Mouse (Mus musculus): Measurements from ENCODE around the gene Batf2.
"Not testable (repeated sequence)": the region's sequence is repeated elsewhere in the genome, so short reads cannot be mapped to it uniquely, and the experiment has no call there.

The Batf2 gene

GRCm38 (mm10) chr19:6140678-6141393 is at the start of gene Batf2:
Gene Batf2 (plus strand): TSS chr19:6140983.
- DNase-seq, result peak; percentile 95

GRCm38 (mm10) chr19:6094119-6094518 is 46.7 kb upstream of the Batf2 start, which contains the start of gene AC131692.1:
Gene AC131692.1 (plus strand): TSS chr19:6094419.
- no peak for DNase-seq

- no peak for DNase-seq
These were observed 42.9 kb upstream of the Batf2 start for GRCm38 (mm10) chr19:6097847-6098246.

GRCm38 (mm10) chr19:6101186-6101585 is 39.6 kb upstream of the Batf2 start:
- DNase-seq, result no peak

GRCm38 (mm10) chr19:6102169-6102853 is 38.5 kb upstream of the Batf2 start:
- DNase-seq, result no peak

- no peak for DNase-seq
These were observed 36.3 kb upstream of the Batf2 start for GRCm38 (mm10) chr19:6104476-6104875.

- DNase-seq, result no peak
These were observed 35.2 kb upstream of the Batf2 start, which contains the start of gene Naaladl1 for GRCm38 (mm10) chr19:6105586-6105985. Gene Naaladl1 (plus strand): TSS chr19:6105782.

GRCm38 (mm10) chr19:6113116-6113515 is 27.7 kb upstream of the Batf2 start:
- no peak for DNase-seq

- peak; percentile 43 to 52 for DNase-seq
These were observed 24.5 kb upstream of the Batf2 start for GRCm38 (mm10) chr19:6116113-6116850.

- no peak for DNase-seq
These were observed 23.3 kb upstream of the Batf2 start for GRCm38 (mm10) chr19:6117346-6117985.

GRCm38 (mm10) chr19:6117986-6118676 is 22.7 kb upstream of the Batf2 start, which contains the start of gene Sac3d1:
Gene Sac3d1 (minus strand): TSS chr19:6118650.
- DNase-seq, result peak; percentile 89 to 90

- peak; percentile 45 to 63 for DNase-seq
These were observed 22.1 kb upstream of the Batf2 start for GRCm38 (mm10) chr19:6118677-6119185.

GRCm38 (mm10) chr19:6121761-6122160 is 19.0 kb upstream of the Batf2 start:
- no peak for DNase-seq

GRCm38 (mm10) chr19:6123330-6123729 is 17.5 kb upstream of the Batf2 start:
- peak in 1 of 2 experiments; percentile 38 for DNase-seq

- DNase-seq, result no peak
These were observed 15.9 kb upstream of the Batf2 start for GRCm38 (mm10) chr19:6124898-6125297.

- peak; percentile 68 to 82 for DNase-seq
These were observed 14.5 kb upstream of the Batf2 start for GRCm38 (mm10) chr19:6126289-6126688.

GRCm38 (mm10) chr19:6126789-6127580 is 13.8 kb upstream of the Batf2 start:
- DNase-seq, result no peak

GRCm38 (mm10) chr19:6127760-6128341 is 12.9 kb upstream of the Batf2 start, which contains the start of gene Snx15:
Gene Snx15 (minus strand): TSS chr19:6128304.
- peak; percentile 97 to 98 for DNase-seq

GRCm38 (mm10) chr19:6130414-6131128 is 10.2 kb upstream of the Batf2 start:
- not testable (repeated sequence) for DNase-seq
